Mouse (Mus musculus) gonadal fat pad, adult 2 months (tissue): ENCODE results near the gene Syde1. TPM values are rescaled to one million over a fixed set of nuclear protein-coding genes. Genes with fewer than 3 reads are reported as not detected.

ENCODE experiments used
- DNase-seq: peaks from one replicate; pipeline ENCODE4 v3.0.0-alpha.2; 2012; ENCODE audit warnings: low read depth
- polyA plus RNA-seq: library from polyadenylated mRNA; depleted of rRNA; stranded (reverse); fragments of >200 nt; gene quantifications from 2 replicates; pipeline ENCODE4 v1.2.3, GENCODE M21; 2012; rRNA removed

Gene Syde1
- polyA plus RNA-seq, 1 experiment, result 30.0 TPM

- DNase-seq, result no peak
Observed at GRCm38 (mm10) chr10:78575690-78576089, 16.1 kb downstream of the Syde1 start.

- no peak for DNase-seq
Observed at GRCm38 (mm10) chr10:78575105-78575632, 16.6 kb downstream of the Syde1 start.

- no peak for DNase-seq
Observed at GRCm38 (mm10) chr10:78574250-78575104, 17.3 kb downstream of the Syde1 start, which contains the start of gene Ilvbl. Gene Ilvbl, plus strand, starts transcription at chr10:78574346.

- DNase-seq, result no peak
Observed at GRCm38 (mm10) chr10:78573226-78573625, 18.5 kb downstream of the Syde1 start.

- DNase-seq, result no peak
Observed at GRCm38 (mm10) chr10:78570897-78571296, 20.9 kb downstream of the Syde1 start.

- DNase-seq, result no peak
Observed at GRCm38 (mm10) chr10:78570416-78570815, 21.3 kb downstream of the Syde1 start.

- DNase-seq, result no peak
Observed at GRCm38 (mm10) chr10:78569686-78570085, 22.1 kb downstream of the Syde1 start.

- no peak for DNase-seq
Observed at GRCm38 (mm10) chr10:78569191-78569590, 22.6 kb downstream of the Syde1 start.

- no peak for DNase-seq
Observed at GRCm38 (mm10) chr10:78565070-78565469, 26.7 kb downstream of the Syde1 start.

GRCm38 (mm10) chr10:78540943-78541342 is 50.8 kb downstream of the Syde1 start:
- no peak for DNase-seq

Other genes starting within 250 kb of the Syde1 start
- 625 and 807 TPM in 2 replicates for gene Agpat3, start 239.5 kb downstream of the Syde1 start, polyA plus RNA-seq
- 94.1 and 150 TPM in 2 replicates for gene Rrp1, start 178.9 kb downstream of the Syde1 start, polyA plus RNA-seq
- gene Cstb, start 166.3 kb downstream of the Syde1 start, polyA plus RNA-seq, result 127 and 151 TPM in 2 replicates
- 55.9 and 68.6 TPM in 2 replicates for gene Pdxk, start 127.0 kb downstream of the Syde1 start, polyA plus RNA-seq
- gene Olfr1358, start 74.5 kb downstream of the Syde1 start, polyA plus RNA-seq, result 0.11 TPM in 1 of 2 replicates, not detected in the other
- gene Ilvbl, start 17.6 kb downstream of the Syde1 start, polyA plus RNA-seq, result 57.2 and 63.0 TPM in 2 replicates
- not detected in 2 replicates for gene Olfr1357, start 26.1 kb upstream of the Syde1 start, polyA plus RNA-seq
- 0.11 TPM in 1 of 2 replicates, not detected in the other for gene Casp14, start 126.3 kb upstream of the Syde1 start, polyA plus RNA-seq
- 0.05 and 0.39 TPM in 2 replicates for gene Ccdc105, start 161.1 kb upstream of the Syde1 start, polyA plus RNA-seq
- 0.27 and 0.38 TPM in 2 replicates for gene Slc1a6, start 188.5 kb upstream of the Syde1 start, polyA plus RNA-seq